Mouse (Mus musculus) lung, postnatal 0 days (tissue): ENCODE results near the gene Aqp9. TPM values are rescaled to one million over a fixed set of nuclear protein-coding genes. Genes with fewer than 3 reads are reported as not detected.

Source experiments
- ATAC-seq: fragments of 200-750 bp; cut with Nextera tagmentation; 2 replicates; pipeline ENCODE4 v1.8.0; 2017; ENCODE audit warnings: moderate library complexity
- DNase-seq: peaks from one replicate; pipeline ENCODE4 v3.0.0-alpha.2; 2016; ENCODE audit warnings: low spot score
- H3K27ac ChIP-seq: fragments of 300-500 bp; sonication (generic); 2 replicates; pipeline ENCODE4 v1.5.1; 2014; ENCODE audit warnings: antibody characterized with exemption, mild to moderate bottlenecking, low read length, mixed read lengths
- H3K27me3 ChIP-seq: fragments of 300-500 bp; sonication (generic); replicated peaks from 2 replicates; pipeline ENCODE4 v1.6.1; 2014; ENCODE audit warnings: low read length, mixed read lengths; ENCODE audit not compliant: insufficient read depth
- H3K36me3 ChIP-seq: fragments of 300-500 bp; sonication (generic); 2 replicates; pipeline ENCODE4 v1.6.1; 2014; ENCODE audit warnings: low read length, mixed read lengths; ENCODE audit not compliant: insufficient read depth
- H3K4me1 ChIP-seq: fragments of 300-500 bp; sonication (generic); 2 replicates; pipeline ENCODE4 v1.6.1; 2014; ENCODE audit warnings: antibody characterized with exemption, low read depth, low read length, mixed read lengths; ENCODE audit not compliant: insufficient read depth
- H3K4me2 ChIP-seq: fragments of 300-500 bp; sonication (generic); replicated peaks from 2 replicates; pipeline ENCODE4 v1.6.1; 2014; ENCODE audit warnings: low read depth, mild to moderate bottlenecking, low read length, moderate library complexity, mixed read lengths
- H3K4me3 ChIP-seq: fragments of 300-500 bp; sonication (generic); 2 replicates; pipeline ENCODE4 v1.5.1; 2014; ENCODE audit warnings: low read depth, low read length
- H3K9ac ChIP-seq: fragments of 300-500 bp; sonication (generic); replicated peaks from 2 replicates; pipeline ENCODE4 v1.6.1; 2014; ENCODE audit warnings: low read depth, mild to moderate bottlenecking
- H3K9me3 ChIP-seq: fragments of 300-500 bp; sonication (generic); 2 replicates; pipeline ENCODE4 v1.6.1; 2016; ENCODE audit warnings: low read length, mixed read lengths
- CTCF ChIP-seq: IDR thresholded peaks from 2 replicates; pipeline ENCODE4 v1.5.1; 2016; ENCODE audit warnings: antibody characterized with exemption, mild to moderate bottlenecking
- EP300 ChIP-seq: IDR thresholded peaks from 2 replicates; pipeline ENCODE4 v1.6.1; 2016; ENCODE audit warnings: antibody characterized with exemption, mild to moderate bottlenecking, control low read depth
- WGBS: fragments of 180-500 bp; shearing (Covaris S2); extraction: QIAGEN DNeasy Blood & Tissue Kit; methylation state at CpG from one replicate; pipeline ENCODE4 v1.1.7; 2014; 5-methylcytosine and 5-hydroxymethylcytosine counted together
- polyA plus RNA-seq: library from polyadenylated mRNA; unstranded; fragments of >200 nt; fragmentation: Nextera tagmentation; extraction: Ambion mirVana; gene quantifications from 2 replicates; pipeline ENCODE4 v1.2.1, GENCODE M21; 2015

Gene Aqp9
- 0.37 and 0.78 TPM in 2 replicates for polyA plus RNA-seq

DNA sequence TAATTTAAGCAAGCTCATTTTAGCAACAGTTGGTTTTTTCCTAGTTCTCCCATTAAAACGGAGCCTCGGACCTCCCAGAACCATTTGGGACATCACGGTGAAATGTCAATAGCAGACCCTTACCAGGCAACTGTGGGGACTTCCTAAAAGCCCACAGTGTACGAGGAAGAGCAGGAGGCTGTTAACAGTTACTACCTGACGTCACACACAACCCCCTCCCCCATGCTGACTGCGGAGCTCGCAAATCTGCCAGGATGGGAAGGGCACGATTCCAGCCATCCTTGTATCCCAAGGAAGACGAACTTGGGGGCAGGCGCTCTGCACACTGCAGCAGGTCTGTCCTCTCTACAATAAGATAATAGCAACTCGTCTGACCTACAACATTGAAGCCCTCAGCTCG is at the start of gene Aqp9:
Aqp9 (minus strand) TSS at position 172 of the 400 bp plus-strand sequence.
- Histone ChIP-seq H3K27me3 (no peaks in the 10 kb centered on the region), H3K27ac (no peak within 1 kb of the TSS), H3K4me2 (no peak within 1 kb of the TSS), H3K9me3 (no peaks in the 10 kb centered on the region), H3K36me3 (no peaks in the 10 kb centered on the region), H3K4me1 (peaks cover 3% of the 10 kb centered on the region; the same call in 1 of the 2 replicates), H3K9ac (no peak within 1 kb of the TSS), H3K4me3 (no peak within 1 kb of the TSS)
- DNase-seq (no peak), ATAC-seq (no peak)
- no peak for TF ChIP-seq EP300
- no peak for TF ChIP-seq CTCF
- WGBS, result 21% methylated on average over 12 of the region's 12 CpGs

DNA sequence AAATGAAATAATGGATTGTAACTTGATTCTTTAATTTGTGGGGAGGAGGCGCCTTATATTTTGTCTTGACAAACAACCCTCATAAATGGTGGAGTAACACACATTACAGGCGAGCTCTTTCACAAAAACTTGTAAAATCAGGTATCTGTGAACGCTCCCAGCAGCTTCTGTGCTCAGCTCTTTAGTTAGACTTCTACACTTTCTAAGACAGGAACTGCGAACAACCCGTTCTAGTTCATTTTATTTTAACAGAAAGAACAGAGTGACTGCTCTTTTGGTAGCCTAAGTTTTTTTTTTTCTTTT is 49.3 kb upstream of the Aqp9 start:
- WGBS, result 30% methylated on average over 5 of the region's 5 CpGs
- H3K27ac ChIP-seq, result no peak overlapping the region
- TF ChIP-seq EP300, result no peak
- no peak for TF ChIP-seq CTCF
- peaks cover 5% of the 10 kb centered on the region; the same call in 1 of the 2 replicates for H3K4me1 ChIP-seq
- no peak overlapping the region for H3K9ac ChIP-seq
- peaks cover 60% of the 10 kb centered on the region for H3K27me3 ChIP-seq
- no peak for DNase-seq
- H3K4me3 ChIP-seq, result no peak overlapping the region
- no peaks in the 10 kb centered on the region for H3K9me3 ChIP-seq
- H3K4me2 ChIP-seq, result no peak overlapping the region
- no peak for ATAC-seq
- no peaks in the 10 kb centered on the region for H3K36me3 ChIP-seq

DNA sequence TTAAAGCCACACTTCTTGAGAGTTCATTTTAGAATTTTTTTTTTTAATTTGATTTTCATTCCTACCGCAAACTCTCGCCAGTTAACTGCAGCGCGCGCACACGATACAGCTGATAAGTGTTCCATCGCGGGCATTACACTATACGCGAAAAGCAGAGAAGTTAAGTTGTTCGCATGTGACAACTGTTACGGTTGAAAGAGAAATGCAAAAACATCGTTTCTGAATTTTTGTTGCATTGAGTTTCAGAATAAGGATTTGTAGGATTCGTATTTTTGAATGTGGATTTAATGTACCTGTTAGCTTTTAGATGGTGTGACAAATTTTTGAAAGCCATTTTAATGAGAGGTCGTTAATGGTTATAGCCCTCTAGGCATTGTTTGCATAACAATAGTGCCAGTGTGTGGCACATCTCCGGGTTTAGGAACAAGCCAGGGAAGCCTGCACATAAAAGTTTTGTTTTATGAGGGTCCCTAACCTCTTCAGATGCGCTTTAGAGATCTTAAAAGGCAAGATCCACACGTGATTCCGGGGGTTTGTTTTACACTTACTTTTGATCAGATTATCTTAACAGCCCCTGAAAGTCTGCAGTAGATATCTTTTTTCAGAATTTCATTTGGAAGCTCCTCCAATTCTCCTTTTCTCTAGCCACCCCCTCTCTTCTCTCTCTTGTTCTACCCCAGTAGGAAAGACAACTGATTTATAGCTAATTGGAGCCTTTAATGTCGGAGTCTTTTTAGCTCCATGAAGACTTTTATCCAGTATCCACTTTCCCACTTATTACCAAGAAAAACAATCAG is 48.7 kb upstream of the Aqp9 start:
- Histone ChIP-seq H3K4me2 (no peak overlapping the region), H3K27ac (no peak overlapping the region), H3K4me3 (no peak overlapping the region), H3K4me1 (peaks cover 5% of the 10 kb centered on the region; the same call in 1 of the 2 replicates), H3K9me3 (no peaks in the 10 kb centered on the region), H3K9ac (no peak overlapping the region), H3K36me3 (no peaks in the 10 kb centered on the region), H3K27me3 (peaks cover 60% of the 10 kb centered on the region)
- WGBS, result 6% methylated on average over 20 of the region's 20 CpGs
- TF ChIP-seq EP300 (no peak), CTCF (no peak)
- no peak for DNase-seq
- ATAC-seq, result no peak

DNA sequence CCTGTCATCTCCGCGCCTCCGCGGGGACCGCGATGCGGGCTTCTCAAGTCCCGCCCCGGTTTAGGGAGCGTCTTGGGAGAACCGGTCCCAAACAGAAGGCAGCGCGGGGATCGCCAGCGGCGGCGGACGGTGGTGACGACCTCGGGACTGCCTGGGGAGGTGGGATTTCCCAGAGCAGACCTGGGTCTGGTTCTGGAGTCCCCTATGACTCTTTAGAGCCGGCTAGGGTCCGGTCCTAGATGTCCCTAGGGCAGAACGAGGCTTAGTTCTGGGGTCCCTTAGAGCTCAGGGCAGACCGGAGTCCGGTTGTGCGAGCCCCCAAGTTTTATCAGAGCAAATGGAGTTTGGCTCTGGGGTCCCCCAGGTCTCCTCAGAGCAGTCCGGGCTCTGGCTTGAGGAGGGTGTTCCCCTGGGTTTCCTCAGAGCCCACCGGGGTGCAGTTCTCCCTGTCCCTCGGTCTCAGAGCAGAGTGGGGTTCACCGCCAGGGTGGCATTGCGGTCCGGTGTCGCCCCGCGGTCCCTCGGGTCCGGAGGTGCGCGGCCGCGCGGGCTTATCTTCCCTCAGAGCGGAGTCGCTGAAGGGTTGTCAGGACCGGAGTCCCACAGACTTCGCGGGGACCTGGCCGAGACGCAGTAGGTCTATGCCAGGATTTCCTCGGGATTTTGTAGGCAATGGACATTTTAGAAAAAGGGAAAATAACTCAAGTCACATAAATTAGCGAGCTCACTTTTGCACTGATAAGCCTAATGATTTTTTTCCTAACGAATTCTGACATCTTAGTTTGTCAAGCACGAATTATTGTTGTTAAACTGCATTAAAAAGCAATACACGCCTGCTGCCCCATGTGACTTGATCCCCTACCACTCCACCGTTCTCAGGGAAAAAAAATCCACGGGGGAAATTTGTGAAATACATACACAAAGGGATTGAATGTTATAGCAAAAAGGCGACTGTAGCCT is 47.8 kb upstream of the Aqp9 start:
- no peaks in the 10 kb centered on the region for H3K9me3 ChIP-seq
- H3K4me3 ChIP-seq, result peak overlapping the region; percentile 40
- H3K27me3 ChIP-seq, result peaks cover 60% of the 10 kb centered on the region
- 1% methylated on average over 55 of the region's 57 CpGs for WGBS
- H3K4me2 ChIP-seq, result peak overlapping the region; percentile 75
- H3K9ac ChIP-seq, result no peak overlapping the region
- no peaks in the 10 kb centered on the region for H3K36me3 ChIP-seq
- no peak overlapping the region for H3K27ac ChIP-seq
- DNase-seq (peak; percentile 14), ATAC-seq (peak; percentile 23)
- peaks cover 5% of the 10 kb centered on the region; the same call in 1 of the 2 replicates for H3K4me1 ChIP-seq
- no peak for TF ChIP-seq EP300
- no peak for TF ChIP-seq CTCF

DNA sequence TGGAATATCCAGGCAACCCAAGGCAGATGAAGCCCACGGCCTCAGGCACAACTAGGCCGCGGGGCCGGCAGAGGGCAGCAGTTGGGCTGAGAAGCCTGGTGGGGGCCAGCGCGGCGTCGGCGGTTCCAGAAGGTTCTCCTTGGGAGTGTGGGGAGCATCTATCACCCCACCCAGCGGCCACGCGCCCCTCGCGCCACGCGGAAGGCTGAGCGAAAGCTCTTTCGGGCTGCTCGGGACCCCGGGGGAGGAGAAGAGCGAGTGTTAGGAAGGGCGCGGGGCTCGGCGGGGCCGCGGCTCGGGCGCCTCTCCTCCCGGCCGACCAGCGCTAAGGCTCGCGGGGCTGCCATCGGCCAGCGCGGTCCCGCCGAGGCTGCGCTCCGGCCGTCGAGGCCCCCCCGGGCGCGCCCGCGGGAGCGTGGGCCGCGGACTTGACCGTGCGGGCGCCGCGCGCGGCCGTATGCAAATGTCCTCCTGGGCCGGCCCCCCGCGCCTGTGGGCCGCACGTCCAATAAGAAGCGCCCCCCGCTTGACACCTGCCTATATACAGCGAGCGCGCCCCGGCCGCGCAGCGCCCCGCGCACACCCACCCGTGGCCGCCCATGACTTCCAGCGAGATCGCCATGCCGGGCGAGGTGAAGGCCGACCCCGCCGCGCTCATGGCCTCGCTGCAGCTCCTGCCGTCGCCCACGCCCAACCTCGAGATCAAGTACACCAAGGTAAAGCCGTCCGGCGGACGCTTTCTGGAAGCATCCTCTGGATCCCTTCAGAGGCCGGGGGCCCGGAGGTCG is 47.0 kb upstream of the Aqp9 start, which contains the start of gene Aldh1a2:
Aldh1a2 (plus strand) TSS at position 542 of the 788 bp plus-strand sequence.
- no peak within 1 kb of the TSS for H3K9ac ChIP-seq
- H3K4me1 ChIP-seq, result peaks cover 5% of the 10 kb centered on the region; the same call in 1 of the 2 replicates
- ATAC-seq (peak; percentile 84), DNase-seq (peak; percentile 74)
- no peaks in the 10 kb centered on the region for H3K9me3 ChIP-seq
- TF ChIP-seq CTCF (peak; percentile 78), EP300 (no peak)
- peak within 1 kb of the TSS; percentile 75 for H3K4me2 ChIP-seq
- WGBS, result 1% methylated on average over 55 of the region's 97 CpGs
- peak within 1 kb of the TSS; percentile 40 for H3K4me3 ChIP-seq
- H3K27ac ChIP-seq, result no peak within 1 kb of the TSS
- peaks cover 59% of the 10 kb centered on the region for H3K27me3 ChIP-seq
- H3K36me3 ChIP-seq, result no peaks in the 10 kb centered on the region
